Mouse (Mus musculus) liver, adult (tissue): ENCODE measurements around the gene Lrriq1.

Experiments
- GATA4 ChIP-seq: IDR thresholded peaks from 2 replicates; pipeline ENCODE4 v1.6.1; 2014; ENCODE audit warnings: mild to moderate bottlenecking, low read length; ENCODE audit not compliant: insufficient replicate concordance

Lrriq1 gene

DNA sequence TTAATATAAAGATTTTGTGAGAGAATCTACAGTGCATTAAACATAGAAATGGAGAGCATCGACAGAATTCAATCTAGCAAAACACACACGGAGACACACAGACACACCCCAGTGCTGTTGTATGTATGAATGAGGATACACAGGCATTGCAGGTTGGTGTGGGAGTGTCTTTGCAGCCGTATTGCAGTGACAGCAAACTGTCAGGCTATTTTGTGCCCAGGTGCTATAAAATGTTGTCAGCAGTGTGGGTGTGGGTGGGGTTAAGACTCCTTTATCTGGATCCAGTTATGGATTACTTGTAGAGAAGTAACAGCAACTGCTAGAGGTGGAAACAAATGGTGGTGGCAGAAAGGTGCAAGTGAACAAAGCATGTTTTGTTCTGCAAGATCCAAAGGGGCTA, 189.5 kb downstream of the Lrriq1 start:
- TF ChIP-seq GATA4: no peak

DNA sequence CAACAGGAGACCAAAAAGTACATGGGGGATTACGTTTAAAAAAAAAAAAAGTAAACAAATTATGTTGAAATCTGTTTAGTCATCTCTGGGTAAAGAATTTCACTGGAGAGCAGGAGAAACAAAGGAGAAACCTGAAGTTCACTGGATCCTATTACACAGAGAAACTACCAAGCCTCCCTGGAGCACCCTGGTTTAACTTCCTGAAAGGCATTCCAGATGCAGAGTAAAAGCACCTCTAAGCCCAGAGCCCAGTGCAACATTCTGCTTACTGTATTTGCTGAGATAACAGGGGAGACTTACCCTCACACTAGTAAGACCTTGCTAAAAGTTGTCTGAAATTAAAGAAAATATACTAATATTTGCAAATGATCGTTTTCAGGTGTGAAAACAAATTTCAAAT, 191.1 kb downstream of the Lrriq1 start:
- no peak for TF ChIP-seq GATA4

GRCm38 (mm10) chr10:103035002-103035640, 201.0 kb downstream of the Lrriq1 start:
- TF ChIP-seq GATA4: no peak

DNA sequence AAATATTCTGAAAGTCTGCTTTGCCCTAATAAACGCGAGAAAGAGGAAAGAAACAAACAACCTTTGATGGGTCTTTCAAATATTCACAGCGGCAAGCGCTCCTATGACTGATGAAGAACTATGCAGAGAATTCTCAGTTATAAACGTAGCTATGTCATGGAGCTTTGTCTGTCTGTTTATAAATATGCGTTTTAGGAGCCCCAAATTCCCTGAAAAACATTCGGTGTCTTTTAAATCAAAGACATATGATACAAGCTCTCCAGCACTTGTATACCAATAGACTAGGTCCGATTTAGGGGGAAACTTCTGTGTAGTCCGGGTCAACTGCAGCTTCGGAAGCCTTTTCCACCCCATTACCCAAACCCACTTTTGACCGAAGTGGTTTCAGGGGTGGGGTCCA, 205.2 kb downstream of the Lrriq1 start:
- no peak for TF ChIP-seq GATA4

GRCm38 (mm10) chr10:103029730-103030490, 206.2 kb downstream of the Lrriq1 start, which contains the start of gene Alx1:
Gene Alx1, minus strand, starts transcription at chr10:103030215.
- TF ChIP-seq GATA4: no peak

- TF ChIP-seq GATA4: no peak
Measured at GRCm38 (mm10) chr10:103029132-103029729, 206.9 kb downstream of the Lrriq1 start.

DNA sequence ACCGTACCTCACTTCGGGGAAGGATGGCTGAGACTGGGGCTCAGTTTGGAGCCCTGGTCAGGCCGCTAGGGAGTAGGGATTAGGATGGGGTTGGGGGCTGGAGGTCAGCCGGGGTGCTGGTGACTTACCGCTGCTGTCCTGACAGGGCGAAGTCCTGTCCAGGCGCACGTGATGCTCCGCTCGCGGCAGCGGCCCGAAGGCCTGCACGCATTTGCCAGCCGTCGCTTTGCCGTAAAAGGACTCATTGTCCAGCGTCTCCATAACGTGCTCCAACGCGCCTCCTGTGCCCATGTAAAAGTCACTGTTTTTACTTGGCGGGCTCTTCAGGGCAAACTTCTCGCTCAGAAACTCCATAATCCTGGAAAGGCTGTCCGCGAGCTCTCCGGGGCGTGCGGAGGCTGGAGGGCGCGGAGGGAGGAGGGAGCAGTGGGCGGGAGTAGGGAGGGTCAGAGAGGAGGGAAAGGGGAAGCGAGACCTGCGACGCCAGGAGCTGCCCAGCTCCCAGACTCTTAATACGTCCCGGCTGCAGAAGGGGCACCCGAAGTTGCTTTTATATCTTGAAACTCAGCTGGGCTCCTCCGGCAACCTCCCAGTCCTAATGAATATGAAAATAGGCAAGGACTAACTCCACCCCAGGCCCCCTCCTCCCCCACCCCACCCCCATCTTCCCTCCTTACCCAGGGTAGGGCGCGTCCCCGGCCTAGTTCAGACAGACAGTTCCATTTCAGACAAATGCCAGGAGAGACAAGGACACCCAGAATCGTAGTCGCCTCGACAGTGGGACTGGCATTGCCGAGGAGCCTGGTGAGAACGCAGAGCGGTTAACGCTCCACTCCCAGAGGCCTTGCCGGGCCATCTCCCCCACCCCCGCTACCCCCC, 207.6 kb downstream of the Lrriq1 start:
- no peak for TF ChIP-seq GATA4

DNA sequence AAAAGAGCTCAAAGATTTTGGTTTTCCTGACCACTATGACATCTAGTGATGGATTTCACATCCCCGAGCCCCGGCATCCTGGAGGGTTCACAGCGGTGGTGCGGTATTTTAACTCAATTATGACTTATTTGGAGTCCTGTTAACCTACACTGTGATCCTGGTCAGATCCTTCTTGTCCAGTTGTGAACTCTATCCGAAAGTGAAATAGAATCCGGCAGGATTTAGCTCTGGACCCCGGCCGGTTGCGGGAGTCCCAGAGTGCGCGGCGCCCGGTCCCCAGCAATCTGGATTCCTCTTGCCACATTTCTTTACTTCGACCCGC, 208.2 kb downstream of the Lrriq1 start:
- no peak for TF ChIP-seq GATA4

DNA sequence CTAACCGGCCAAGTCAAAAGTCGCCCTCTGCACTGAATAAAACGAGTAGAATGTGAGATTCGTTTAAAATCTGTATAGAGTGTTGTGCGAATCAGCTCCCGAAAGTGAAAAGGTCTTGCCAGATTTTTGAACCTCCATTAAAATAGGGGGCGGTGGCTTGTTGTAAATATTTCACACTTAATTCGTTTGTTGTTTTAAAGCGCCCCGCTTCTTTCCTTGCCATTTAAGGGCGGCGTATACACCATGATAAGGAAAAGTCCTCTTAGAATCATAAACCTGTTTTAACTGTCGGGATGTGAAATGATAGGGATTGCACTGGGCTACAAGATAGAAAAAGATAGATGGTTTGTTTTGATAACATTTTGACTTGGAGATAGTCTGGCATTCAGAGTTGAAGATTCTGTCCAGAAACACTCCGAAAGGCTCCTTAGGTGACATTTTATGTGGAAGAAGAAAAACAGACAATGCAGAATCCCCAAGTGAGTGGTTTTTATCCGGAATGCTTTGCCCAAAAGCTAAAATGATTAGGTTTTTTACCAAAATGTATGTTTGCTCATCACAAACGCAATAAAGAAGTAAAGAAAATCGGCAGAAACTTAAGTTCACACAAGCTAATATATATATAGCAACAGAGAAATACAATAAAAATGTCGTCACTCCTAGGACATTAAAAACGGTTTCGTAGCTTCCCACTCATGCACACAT, 208.7 kb downstream of the Lrriq1 start:
- TF ChIP-seq GATA4: no peak

GRCm38 (mm10) chr10:103026636-103027225, 209.4 kb downstream of the Lrriq1 start:
- no peak for TF ChIP-seq GATA4

DNA sequence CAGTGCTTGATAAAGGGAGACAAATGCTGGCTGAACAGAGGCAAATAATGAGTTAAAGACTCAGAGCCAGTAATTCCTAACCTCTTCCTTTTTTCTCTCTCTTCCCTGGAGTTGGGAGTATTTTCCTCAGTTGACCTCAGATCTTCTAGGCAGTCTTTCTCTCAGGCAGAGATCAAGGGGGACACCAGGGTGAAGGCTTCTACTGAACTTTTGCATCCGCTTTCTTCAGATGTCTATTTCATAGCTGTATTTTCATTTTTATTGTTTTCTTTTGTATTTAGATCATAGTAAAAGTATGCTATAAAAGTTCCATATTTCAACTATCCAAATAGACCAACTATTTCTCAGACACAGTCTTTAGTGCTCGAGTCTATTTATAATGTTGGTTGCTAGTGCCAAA, 233.6 kb downstream of the Lrriq1 start:
- TF ChIP-seq GATA4: no peak

- no peak for TF ChIP-seq GATA4
Measured at GRCm38 (mm10) chr10:103000902-103001301, 235.2 kb downstream of the Lrriq1 start.

DNA sequence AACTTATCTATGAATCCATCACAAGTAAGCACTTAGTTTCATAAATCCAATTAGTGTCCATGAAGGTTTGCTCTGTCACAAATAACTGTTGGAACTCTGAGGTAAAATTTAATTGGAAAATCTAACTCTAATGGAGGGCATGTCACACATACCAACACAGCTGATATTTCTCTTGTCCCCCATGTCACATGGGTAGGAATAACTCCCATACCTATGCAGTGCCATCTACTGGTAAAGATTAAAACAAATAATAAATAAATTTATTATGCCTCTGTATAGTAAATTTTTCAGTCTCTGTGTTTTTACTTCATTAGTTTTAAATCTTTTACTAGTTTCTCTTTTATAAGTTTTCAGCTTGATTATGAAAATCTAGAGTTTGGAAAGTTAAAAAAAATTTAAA, 236.5 kb downstream of the Lrriq1 start:
- TF ChIP-seq GATA4: no peak
